Mouse (Mus musculus) left cerebral cortex, postnatal 10 days (tissue): ENCODE results near the gene Cfap54. TPM values are rescaled to one million over a fixed set of nuclear protein-coding genes. Genes with fewer than 3 reads are reported as not detected.

Experiments used
- DNase-seq, 2 experiments: peaks; one replicate each; pipeline ENCODE4 v3.0.0; 2021 to 2022; ENCODE audit warnings: low spot score in 2 of 2, mixed read lengths in 1 of 2; ENCODE audit errors: extremely low spot score in 1 of 2
- intact Hi-C: fragments of 180-260 bp; cut with DNase I; formaldehyde crosslinking; loops from one replicate; pipeline ENCODE4 v1.15.1; 2025
- total RNA-seq, 2 experiments: library from RNA; stranded (reverse); gene quantifications; 2 replicates each; pipeline ENCODE4 v1.2.3; 2021

Gene Cfap54
- total RNA-seq, 2 experiments from 2014 or later: 13.4 to 19.2 TPM

DNA sequence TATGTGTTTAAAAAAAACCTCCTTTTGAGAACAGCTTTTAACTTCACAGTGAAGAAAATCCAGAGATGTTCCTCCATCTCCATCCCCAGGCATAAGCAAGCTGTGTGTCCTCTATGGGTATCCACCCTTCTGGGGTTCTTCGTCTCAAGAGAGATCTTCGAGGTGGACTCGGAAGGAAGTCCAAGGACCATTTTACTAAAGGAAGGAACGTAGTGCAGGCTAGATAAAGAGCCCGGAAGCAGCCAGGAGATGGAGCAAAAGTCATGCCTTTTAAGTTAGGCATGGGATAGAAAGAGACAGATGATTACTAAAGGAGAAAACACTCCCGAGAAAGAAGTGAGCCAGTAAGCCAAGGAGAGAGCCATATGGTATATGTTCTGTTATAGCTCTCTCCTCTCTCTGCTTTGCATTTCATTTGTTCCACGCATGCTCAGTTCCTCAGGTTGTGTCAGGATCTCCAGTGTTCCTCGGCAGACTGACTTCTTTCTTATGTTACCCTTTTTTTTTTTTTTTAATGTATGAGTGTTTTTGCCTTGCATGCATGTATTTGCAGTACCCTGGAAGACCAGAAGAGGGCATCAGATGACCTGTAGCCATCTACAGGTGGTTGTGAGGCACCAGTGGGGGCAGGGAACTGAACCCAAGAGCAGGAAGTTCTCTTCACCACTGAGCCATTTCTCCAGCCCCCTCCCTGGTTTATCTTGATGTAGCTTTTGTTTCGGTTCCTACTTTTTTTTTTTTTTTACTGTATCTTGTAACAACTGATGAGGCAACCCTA, 11.1 kb downstream of the Cfap54 start:
- DNase-seq: peak in 1 of 2 experiments; percentile 84
- intact Hi-C loops: loop anchor here (10.0 kb wide), 2 partner anchors 94 to 204 kb away; partner anchors contain the start of gene Cdk17

DNA sequence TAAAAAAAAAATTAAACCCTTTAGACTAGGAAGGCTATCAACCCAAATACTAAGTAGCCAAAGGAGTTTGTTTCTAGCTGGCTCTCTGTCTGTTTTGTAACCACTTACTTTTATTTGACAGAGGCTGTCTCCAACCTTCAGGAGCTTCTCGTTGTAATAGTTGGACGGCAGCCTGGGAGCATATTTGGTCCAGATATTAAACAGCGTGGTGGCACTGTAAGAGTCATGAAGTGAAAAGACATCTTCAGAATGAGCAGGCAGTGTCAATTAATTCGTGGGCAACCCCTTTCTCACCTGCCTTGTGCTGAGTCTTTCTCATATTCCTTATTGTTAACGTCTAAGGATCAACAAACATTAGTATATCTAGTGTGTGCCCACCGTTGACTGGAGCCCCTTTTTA, 11.7 kb downstream of the Cfap54 start:
- DNase-seq: no peak
- intact Hi-C loops: loop anchor here (10.0 kb wide), 3 partner anchors 95 to 405 kb away; partner anchors contain the start of gene Cdk17

DNA sequence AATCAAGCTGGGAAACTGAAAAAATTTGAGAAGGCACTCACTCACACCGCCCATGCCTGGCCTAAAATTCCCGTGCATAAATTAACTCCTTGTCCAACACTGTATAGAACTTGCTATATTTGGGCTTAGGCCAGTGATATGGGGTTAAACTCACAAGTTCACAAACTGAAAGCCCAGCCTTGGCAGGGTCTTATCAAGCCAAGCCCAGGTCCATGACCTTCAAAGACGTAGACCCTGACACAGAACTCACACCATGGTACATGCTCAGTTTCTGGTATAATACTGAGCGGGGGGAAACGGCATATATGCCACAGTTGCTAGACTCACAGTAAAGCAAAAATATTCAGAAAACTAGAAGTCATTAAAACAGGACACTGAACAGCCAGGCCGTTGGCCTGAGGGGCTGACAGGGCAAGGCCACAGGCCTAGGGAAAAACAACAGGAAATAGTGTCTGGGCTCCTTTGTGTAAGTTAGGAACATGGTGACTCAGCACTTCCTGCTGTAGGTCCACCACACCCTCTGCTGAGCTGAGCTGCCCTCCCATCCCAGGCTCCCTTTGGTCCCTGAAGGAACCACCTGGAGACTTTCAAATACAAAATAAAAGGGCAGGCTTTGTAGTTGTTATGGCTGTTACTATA, 12.3 kb downstream of the Cfap54 start:
- intact Hi-C loops: loop anchor here (10.0 kb wide), 1 partner anchor 406 kb away; no protein-coding TSS in a partner anchor
- peak in 1 of 2 experiments; percentile 68 for DNase-seq

DNA sequence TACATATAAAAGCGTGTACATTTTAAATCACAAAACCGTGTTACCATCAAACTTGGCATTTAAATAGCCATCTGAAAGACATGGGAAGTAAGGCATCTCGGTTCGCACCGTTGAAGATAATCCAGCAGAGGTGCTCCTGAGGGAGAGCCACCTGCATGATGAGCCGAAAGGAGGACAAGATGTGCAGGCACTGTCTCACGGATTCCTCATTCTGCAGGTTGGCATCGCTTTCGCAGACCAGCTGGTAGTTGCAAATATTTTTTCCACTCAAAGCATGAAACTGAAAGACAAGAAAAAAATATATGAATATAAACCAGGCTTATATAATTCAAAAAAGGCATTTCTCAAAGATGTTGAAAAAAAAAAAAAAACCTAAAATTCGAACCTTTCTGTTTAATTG, 16.4 kb downstream of the Cfap54 start:
- intact Hi-C loops: loop anchor here (10.0 kb wide), 1 partner anchor 410 kb away; no protein-coding TSS in a partner anchor
- no peak for DNase-seq

DNA sequence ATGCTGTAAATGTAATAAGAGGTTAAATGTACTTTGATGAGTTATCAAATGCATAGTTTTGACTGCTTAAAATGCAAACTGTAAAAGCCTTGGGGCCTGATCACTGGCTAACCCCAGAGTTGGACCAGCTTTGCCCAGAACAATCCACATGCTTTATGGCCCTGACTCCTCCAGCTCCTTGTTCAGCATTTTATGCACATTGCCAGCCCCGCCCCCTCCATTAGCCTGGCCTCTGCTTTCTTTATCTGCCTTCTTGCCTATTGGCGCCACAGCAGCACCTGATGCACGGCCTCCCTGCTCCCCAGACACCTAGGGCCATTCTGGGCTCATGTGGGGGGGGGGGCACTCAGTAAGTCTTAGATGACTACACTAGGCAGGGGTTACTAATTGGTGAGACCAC, 17.8 kb downstream of the Cfap54 start:
- DNase-seq: no peak
- intact Hi-C loops: loop anchor here (10.0 kb wide), 1 partner anchor 411 kb away; no protein-coding TSS in a partner anchor

GRCm38 (mm10) chr10:93062395-93062794, 19.0 kb downstream of the Cfap54 start:
- DNase-seq: no peak
- intact Hi-C loops: loop anchor here (10.0 kb wide), 1 partner anchor 412 kb away; no protein-coding TSS in a partner anchor

GRCm38 (mm10) chr10:93053867-93054266, 27.6 kb downstream of the Cfap54 start:
- intact Hi-C loops: no loop called here
- no peak for DNase-seq

- intact Hi-C loops: no loop called here
- DNase-seq: no peak
Observed at GRCm38 (mm10) chr10:93053315-93053714, 28.1 kb downstream of the Cfap54 start.

GRCm38 (mm10) chr10:93051016-93051726, 30.2 kb downstream of the Cfap54 start:
- intact Hi-C loops: no loop called here
- peak; percentile 78 to 84 for DNase-seq

GRCm38 (mm10) chr10:93050571-93050970, 30.8 kb downstream of the Cfap54 start:
- intact Hi-C loops: no loop called here
- no peak for DNase-seq

DNA sequence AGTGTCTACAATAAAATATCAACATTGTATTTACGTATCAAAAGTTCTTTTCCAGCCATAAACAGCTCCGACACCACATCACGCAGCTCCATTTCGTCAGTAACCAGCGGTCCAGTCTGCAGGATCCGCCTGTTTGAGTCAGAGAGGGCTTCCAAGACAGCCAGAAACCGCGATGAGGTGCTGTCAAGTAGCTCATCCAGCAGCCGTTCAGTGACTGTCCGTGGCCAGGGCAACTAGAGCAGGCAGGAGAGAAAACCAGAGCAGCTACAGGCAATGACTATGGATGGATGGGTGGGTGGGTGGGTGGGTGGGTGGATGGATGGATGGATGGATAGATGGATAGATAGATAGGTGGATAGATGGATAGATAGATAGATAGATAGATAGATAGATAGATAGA, 38.2 kb downstream of the Cfap54 start:
- intact Hi-C loops: loop anchor here (10.0 kb wide), 1 partner anchor 532 kb away; no protein-coding TSS in a partner anchor

GRCm38 (mm10) chr10:93041850-93042249, 39.6 kb downstream of the Cfap54 start:
- intact Hi-C loops: loop anchor here (10.0 kb wide), 1 partner anchor 533 kb away; no protein-coding TSS in a partner anchor
- DNase-seq: no peak

More for the DNA sequence above, 38.2 kb downstream of the Cfap54 start:
- no peak for DNase-seq

DNA sequence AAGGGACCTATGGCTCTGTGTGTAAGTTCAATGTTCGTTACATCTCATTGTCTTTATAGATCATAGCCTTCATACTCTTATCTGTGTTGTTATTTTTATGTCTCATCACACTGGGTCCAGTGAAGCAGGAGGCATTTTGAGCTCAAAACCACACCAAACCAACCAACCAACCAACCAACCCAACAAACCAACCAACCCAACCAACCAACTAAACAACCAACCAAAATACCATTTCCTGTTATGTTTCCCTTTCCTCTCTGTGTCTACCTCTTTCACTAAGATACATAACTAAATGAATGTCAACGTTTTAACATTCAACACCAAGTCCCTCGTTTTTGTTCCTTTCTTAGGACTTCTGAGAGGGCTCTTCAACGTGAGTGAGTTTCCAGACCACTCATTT, 40.0 kb downstream of the Cfap54 start:
- intact Hi-C loops: loop anchor here (10.0 kb wide), 1 partner anchor 533 kb away; no protein-coding TSS in a partner anchor
- DNase-seq: no peak

GRCm38 (mm10) chr10:93036532-93036931, 44.9 kb downstream of the Cfap54 start:
- intact Hi-C loops: no loop called here
- no peak for DNase-seq

GRCm38 (mm10) chr10:93035489-93035888, 45.9 kb downstream of the Cfap54 start:
- intact Hi-C loops: no loop called here

GRCm38 (mm10) chr10:93023295-93023694, 58.1 kb downstream of the Cfap54 start:
- intact Hi-C loops: no loop called here
- no peak for DNase-seq

More at GRCm38 (mm10) chr10:93035489-93035888, 45.9 kb downstream of the Cfap54 start:
- DNase-seq: no peak

- DNase-seq: peak in 1 of 2 experiments; percentile 75
- intact Hi-C loops: loop anchor here (5.0 to 10.0 kb wide), 3 partner anchors 707 to 1742 kb away; no protein-coding TSS in a partner anchor
Observed at GRCm38 (mm10) chr10:93014059-93014795, 67.2 kb downstream of the Cfap54 start.

GRCm38 (mm10) chr10:93011085-93011484, 70.3 kb downstream of the Cfap54 start:
- no peak for DNase-seq
- intact Hi-C loops: loop anchor here (5.0 to 10.0 kb wide), 3 partner anchors 704 to 1739 kb away; no protein-coding TSS in a partner anchor
